Mouse (Mus musculus) midbrain, embryonic 11.5 days (tissue): ENCODE results near the gene Fhad1. TPM values are rescaled to one million over a fixed set of nuclear protein-coding genes. Genes with fewer than 3 reads are reported as not detected.

Experiments used
- ATAC-seq: fragments of 200-750 bp; cut with Nextera tagmentation; 2 replicates; pipeline ENCODE4 v1.8.0; 2017; ENCODE audit warnings: moderate TSS enrichment, moderate library complexity; ENCODE audit not compliant: low FRiP score
- DNase-seq: peaks from one replicate; pipeline ENCODE4 v3.0.0; 2015; ENCODE audit warnings: low spot score; ENCODE audit errors: missing footprints
- H3K27ac ChIP-seq: fragments of 300-500 bp; sonication (generic); 2 replicates; pipeline ENCODE4 v1.5.1; 2014; ENCODE audit warnings: low read depth, low read length
- H3K27me3 ChIP-seq: fragments of 300-500 bp; sonication (generic); 2 replicates; pipeline ENCODE4 v1.6.1; 2014; ENCODE audit warnings: mild to moderate bottlenecking, low read length, moderate library complexity, mixed read lengths; ENCODE audit not compliant: control insufficient read depth, insufficient read depth
- H3K36me3 ChIP-seq: fragments of 300-500 bp; sonication (generic); 2 replicates; pipeline ENCODE4 v1.6.1; 2014; ENCODE audit warnings: mild to moderate bottlenecking, low read length, moderate library complexity, mixed read lengths; ENCODE audit not compliant: control insufficient read depth, insufficient read depth
- H3K4me1 ChIP-seq: fragments of 300-500 bp; sonication (generic); 2 replicates; pipeline ENCODE4 v1.6.1; 2014; ENCODE audit warnings: low read length; ENCODE audit not compliant: control insufficient read depth, insufficient read depth
- H3K4me2 ChIP-seq: fragments of 300-500 bp; sonication (generic); 2 replicates; pipeline ENCODE4 v1.6.1; 2014; ENCODE audit warnings: mild to moderate bottlenecking, moderate library complexity
- H3K4me3 ChIP-seq: fragments of 300-500 bp; sonication (generic); 2 replicates; pipeline ENCODE4 v1.5.1; 2014; ENCODE audit warnings: low read depth, low read length
- H3K9ac ChIP-seq: fragments of 300-500 bp; sonication (generic); 2 replicates; pipeline ENCODE4 v1.6.1; 2014; ENCODE audit warnings: low read length
- H3K9me3 ChIP-seq: fragments of 300-500 bp; sonication (generic); 2 replicates; pipeline ENCODE4 v1.6.1; 2016; ENCODE audit warnings: low read length; ENCODE audit not compliant: control insufficient read depth
- WGBS: fragments of 180-500 bp; shearing (Covaris S2); extraction: QIAGEN DNeasy Blood & Tissue Kit; methylation state at CpG from one replicate; pipeline ENCODE4 v1.1.7; 2014; 5-methylcytosine and 5-hydroxymethylcytosine counted together
- polyA plus RNA-seq: library from polyadenylated mRNA; unstranded; fragments of >200 nt; fragmentation: Nextera tagmentation; extraction: Ambion mirVana; gene quantifications from 2 replicates; pipeline ENCODE4 v1.2.1, GENCODE M21; 2014

Fhad1 gene
- polyA plus RNA-seq, 1 experiment from 2014 or later: 2.4 TPM

DNA sequence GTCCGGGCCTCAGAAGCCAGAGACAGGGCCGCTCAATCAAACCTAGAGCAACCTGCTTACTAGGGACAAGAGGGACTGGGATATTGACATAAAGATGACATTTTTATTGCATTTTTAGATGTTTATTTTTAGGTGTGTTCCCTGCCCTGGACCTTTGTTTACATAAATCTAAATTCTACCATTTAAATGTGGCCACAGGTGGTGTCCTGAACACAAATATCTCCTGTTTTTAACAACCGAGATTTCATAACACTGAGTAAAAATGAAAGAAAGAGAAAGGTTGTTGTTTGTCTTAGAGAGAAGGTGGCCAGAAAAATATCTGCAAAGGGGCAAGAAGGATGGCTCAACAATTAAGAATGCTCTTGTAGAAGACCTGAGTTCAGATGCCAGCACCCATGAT lies 51.0 kb downstream of the Fhad1 start:
- no peak for ATAC-seq

DNA sequence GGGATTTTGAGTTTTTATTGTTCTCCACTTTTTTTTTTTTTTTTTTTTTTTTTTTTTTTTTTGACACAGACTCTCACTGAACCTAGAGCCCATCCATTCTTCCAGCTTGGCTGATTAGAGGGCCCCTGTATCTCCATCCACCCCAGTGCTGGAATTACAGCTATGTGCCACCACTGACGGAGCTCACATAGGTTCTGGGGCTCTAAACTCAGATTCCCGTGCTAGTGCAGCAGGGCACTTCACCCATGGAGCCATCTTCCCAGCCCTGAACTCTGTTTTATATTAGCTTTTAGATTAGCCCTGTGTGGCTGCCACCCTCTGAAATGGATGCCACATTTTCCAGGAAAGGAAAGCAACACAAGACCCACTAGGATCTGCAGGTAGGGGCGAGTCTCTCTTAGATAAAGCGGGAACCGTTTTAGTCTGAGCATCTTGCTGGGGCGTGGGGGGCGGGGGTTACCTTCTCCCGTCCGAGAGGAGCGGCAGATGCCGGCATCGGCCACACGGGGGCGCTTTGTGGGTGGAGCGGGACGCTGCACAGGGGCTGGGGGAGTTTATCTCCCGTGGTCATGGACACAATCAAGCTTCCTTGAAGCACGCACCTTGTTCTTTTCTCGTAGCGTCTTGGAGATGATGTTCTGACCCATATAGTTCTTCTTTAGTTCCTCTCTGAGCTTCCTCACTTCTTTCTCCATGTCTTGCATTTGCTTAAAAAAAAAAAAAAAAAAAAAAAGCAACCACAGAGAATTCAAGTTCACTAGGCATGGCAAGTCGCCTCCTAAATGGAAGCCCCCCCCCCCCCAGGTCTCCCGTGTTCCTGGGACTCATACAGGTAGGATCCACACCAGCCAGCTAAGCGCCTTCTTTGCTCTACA lies 51.8 kb downstream of the Fhad1 start:
- Histone ChIP-seq H3K9me3 (no peaks in the 10 kb centered on the region; the same call in 1 of the 2 replicates), H3K27ac (no peak overlapping the region), H3K4me3 (no peak overlapping the region), H3K4me1 (no peaks in the 10 kb centered on the region; the same call in 1 of the 2 replicates), H3K27me3 (no peaks in the 10 kb centered on the region), H3K4me2 (peak overlapping the region; percentile 11; the same call in 1 of the 2 replicates), H3K9ac (no peak overlapping the region), H3K36me3 (no peaks in the 10 kb centered on the region)
- ATAC-seq (peak; percentile 54; the same call in 1 of the 2 replicates), DNase-seq (peak; percentile 96)
- WGBS: 13% methylated on average over 23 of the region's 23 CpGs

More for the DNA sequence above, 51.0 kb downstream of the Fhad1 start:
- DNase-seq: peak; percentile 72
- no peak overlapping the region for H3K4me2 ChIP-seq
- 86% methylated on average over 3 of the region's 3 CpGs for WGBS
- no peak overlapping the region for H3K27ac ChIP-seq
- H3K27me3 ChIP-seq: no peaks in the 10 kb centered on the region
- no peaks in the 10 kb centered on the region for H3K36me3 ChIP-seq
- H3K9me3 ChIP-seq: no peaks in the 10 kb centered on the region; the same call in 1 of the 2 replicates
- H3K9ac ChIP-seq: no peak overlapping the region
- H3K4me3 ChIP-seq: no peak overlapping the region
- no peaks in the 10 kb centered on the region; the same call in 1 of the 2 replicates for H3K4me1 ChIP-seq

DNA sequence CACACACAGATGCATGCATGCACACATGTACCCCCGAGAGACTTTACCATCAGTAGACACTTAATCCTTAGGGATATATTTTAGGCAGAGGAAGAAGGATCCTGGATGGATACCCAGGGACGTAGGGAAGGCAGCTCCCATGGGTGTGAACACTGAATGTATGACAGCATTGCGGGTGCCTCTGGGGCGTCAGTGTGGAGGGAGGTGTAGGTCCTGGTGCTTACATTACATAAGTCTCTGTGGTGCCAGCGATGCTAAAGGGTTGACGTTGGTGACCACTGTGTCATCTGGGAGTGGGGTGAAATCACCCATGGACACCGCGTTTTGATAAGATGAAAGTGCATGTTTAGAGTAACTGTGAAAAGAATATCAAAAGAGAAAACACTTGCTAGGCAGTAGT lies 54.8 kb downstream of the Fhad1 start:
- DNase-seq (no peak), ATAC-seq (no peak)
- Histone ChIP-seq H3K4me1 (no peaks in the 10 kb centered on the region; the same call in 1 of the 2 replicates), H3K27ac (no peak overlapping the region), H3K4me2 (no peak overlapping the region), H3K4me3 (no peak overlapping the region), H3K9me3 (no peaks in the 10 kb centered on the region; the same call in 1 of the 2 replicates), H3K9ac (no peak overlapping the region), H3K36me3 (no peaks in the 10 kb centered on the region), H3K27me3 (no peaks in the 10 kb centered on the region)
- 87% methylated on average over 8 of the region's 8 CpGs for WGBS

DNA sequence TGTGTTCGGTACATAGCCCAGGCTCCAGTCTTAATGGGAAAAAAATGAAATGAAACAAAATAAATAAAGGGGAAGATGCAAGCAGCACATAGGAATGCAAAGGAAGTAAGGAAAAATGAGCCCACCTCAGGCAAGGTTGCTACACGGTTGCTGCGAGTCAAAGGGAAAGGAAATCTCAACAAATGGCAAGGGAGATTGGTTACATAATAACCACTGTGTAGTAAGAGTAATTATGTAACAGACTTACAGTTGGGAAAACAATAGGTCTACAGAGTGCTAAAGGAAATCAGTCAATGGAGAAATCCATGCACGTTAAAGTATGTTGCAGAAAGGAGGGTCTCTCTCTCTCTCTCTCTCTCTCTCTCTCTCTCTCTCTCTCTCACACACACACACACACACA lies 55.3 kb downstream of the Fhad1 start:
- no peaks in the 10 kb centered on the region; the same call in 1 of the 2 replicates for H3K9me3 ChIP-seq
- no peak overlapping the region for H3K4me3 ChIP-seq
- no peaks in the 10 kb centered on the region; the same call in 1 of the 2 replicates for H3K4me1 ChIP-seq
- no peak for ATAC-seq
- 78% methylated on average over 4 of the region's 4 CpGs for WGBS
- no peak overlapping the region for H3K27ac ChIP-seq
- no peak overlapping the region for H3K4me2 ChIP-seq
- no peaks in the 10 kb centered on the region for H3K27me3 ChIP-seq
- DNase-seq: no peak
- H3K36me3 ChIP-seq: no peaks in the 10 kb centered on the region
- no peak overlapping the region for H3K9ac ChIP-seq

DNA sequence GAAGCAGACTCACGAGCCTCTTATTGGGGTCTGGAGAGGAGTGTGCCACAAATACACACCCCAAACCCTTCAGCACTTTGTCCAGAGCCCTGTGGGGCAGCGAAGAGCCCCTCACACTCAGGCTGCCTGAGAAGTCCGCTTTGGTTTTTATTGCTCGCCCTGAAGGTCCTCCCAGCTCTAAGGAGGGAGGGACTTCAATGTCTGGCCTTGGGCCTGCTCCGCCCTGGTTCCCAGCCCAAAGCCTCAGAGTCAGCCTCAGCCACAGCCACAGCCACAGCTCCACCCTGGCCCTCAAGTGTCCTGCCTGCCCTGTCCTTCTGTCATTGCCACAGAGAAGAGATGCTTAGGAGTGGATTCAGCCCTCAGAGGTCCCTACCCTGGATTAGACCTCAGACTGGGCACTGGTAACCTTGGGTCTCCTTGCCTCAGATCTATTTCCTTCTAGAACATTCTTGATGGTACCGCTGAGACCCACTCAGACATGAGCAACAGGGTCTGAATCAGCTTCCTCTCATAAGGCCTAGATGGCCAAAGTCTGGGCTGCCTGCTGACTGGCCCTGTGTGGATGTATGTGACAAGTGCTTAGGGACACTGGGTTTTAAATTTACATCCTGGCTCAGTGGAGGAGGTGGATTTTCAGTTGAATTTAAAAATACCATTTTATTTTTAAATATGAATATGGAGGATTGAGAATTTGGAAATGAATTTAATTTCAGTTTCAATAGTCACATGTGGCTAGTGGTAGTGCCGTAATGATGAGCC lies 56.1 kb downstream of the Fhad1 start:
- no peaks in the 10 kb centered on the region for H3K27me3 ChIP-seq
- no peaks in the 10 kb centered on the region for H3K36me3 ChIP-seq
- ATAC-seq: 0 out of 2 replicates have a peak, but pooled peaks have one; percentile 1
- H3K4me2 ChIP-seq: no peak overlapping the region
- H3K9me3 ChIP-seq: no peaks in the 10 kb centered on the region; the same call in 1 of the 2 replicates
- no peaks in the 10 kb centered on the region; the same call in 1 of the 2 replicates for H3K4me1 ChIP-seq
- DNase-seq: peak; percentile 88
- H3K9ac ChIP-seq: no peak overlapping the region
- H3K4me3 ChIP-seq: no peak overlapping the region
- no peak overlapping the region for H3K27ac ChIP-seq
- WGBS: 57% methylated on average over 7 of the region's 7 CpGs

DNA sequence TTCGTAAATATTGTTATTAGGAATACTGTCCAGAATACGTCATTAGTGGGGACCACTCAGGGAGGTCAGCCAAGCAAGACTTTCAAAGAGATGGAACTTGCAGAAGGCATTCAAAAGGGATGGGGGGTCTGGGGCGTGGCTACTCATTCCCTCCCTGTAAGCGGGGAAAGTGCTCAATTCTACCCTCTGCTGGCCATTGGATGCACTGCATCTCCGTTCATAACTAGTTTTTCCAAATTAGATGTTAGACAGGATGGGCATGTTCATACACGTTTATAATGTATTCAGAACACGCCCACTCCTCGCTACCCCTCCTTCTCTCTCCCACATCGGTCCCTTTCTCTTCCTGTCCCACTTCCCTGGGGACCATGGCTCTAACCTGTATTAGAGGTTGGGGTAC lies 56.7 kb downstream of the Fhad1 start:
- 9% methylated on average over 9 of the region's 9 CpGs for WGBS
- H3K4me1 ChIP-seq: no peaks in the 10 kb centered on the region; the same call in 1 of the 2 replicates
- no peak overlapping the region for H3K27ac ChIP-seq

DNA sequence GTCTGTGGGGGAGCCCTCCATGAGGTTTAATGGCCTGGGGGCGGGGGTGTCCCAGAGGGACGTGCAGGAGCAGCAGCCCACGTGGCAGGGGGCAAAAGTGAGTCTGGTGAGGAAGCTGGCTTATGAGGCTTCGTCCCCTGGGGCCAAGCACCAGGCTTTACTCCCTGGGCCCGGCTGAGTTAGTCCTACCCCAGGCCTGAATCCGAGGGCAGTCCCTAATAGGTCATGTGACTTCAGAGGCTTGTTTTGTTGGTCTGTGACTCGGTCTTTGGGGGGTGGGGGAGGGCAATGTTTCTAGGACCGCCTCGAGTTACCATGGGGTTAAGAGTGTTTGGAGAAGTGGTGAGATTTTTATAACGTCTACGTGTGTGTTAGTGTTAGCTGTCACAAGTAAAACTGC lies 57.1 kb downstream of the Fhad1 start:
- Histone ChIP-seq H3K9ac (no peak overlapping the region), H3K27ac (no peak overlapping the region), H3K4me1 (no peaks in the 10 kb centered on the region; the same call in 1 of the 2 replicates), H3K4me2 (no peak overlapping the region), H3K27me3 (no peaks in the 10 kb centered on the region), H3K9me3 (no peaks in the 10 kb centered on the region; the same call in 1 of the 2 replicates), H3K36me3 (no peaks in the 10 kb centered on the region), H3K4me3 (no peak overlapping the region)
- DNase-seq (peak; percentile 69), ATAC-seq (peak; percentile 61)
- 40% methylated on average over 11 of the region's 11 CpGs for WGBS

More for the DNA sequence above, 56.7 kb downstream of the Fhad1 start:
- Histone ChIP-seq H3K9ac (no peak overlapping the region), H3K27me3 (no peaks in the 10 kb centered on the region), H3K36me3 (no peaks in the 10 kb centered on the region), H3K9me3 (no peaks in the 10 kb centered on the region; the same call in 1 of the 2 replicates), H3K4me3 (no peak overlapping the region), H3K4me2 (no peak overlapping the region)
- DNase-seq (peak; percentile 99), ATAC-seq (peak; percentile 65; the same call in 1 of the 2 replicates)

DNA sequence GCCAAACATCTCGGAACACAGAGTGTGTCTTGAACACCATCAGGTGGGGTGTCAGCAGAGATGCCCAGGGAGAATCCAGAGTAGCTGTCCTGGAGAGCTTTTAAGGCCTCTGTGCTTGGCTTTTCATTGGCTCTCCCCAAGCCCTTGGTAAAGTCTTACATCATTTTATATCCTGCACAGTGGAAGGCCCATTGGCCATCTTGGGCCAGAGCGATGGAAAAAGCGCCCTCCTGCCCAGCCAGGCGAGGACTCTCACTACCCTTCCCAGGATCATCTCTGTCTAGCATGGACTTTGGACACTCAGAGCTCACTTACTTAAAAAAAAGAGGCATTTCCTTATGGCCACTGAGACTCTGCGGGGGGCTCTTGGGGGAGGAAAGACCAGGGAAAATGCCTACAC lies 58.0 kb downstream of the Fhad1 start:
- Histone ChIP-seq H3K9me3 (no peaks in the 10 kb centered on the region; the same call in 1 of the 2 replicates), H3K27ac (no peak overlapping the region), H3K9ac (no peak overlapping the region), H3K4me2 (no peak overlapping the region), H3K27me3 (no peaks in the 10 kb centered on the region), H3K4me3 (no peak overlapping the region), H3K4me1 (no peaks in the 10 kb centered on the region; the same call in 1 of the 2 replicates), H3K36me3 (no peaks in the 10 kb centered on the region)
- 89% methylated on average over 5 of the region's 5 CpGs for WGBS
- ATAC-seq: no peak
- peak; percentile 72 for DNase-seq
